Mouse (Mus musculus): Measurements from ENCODE around the gene Prdm1.

The Prdm1 gene

DNA sequence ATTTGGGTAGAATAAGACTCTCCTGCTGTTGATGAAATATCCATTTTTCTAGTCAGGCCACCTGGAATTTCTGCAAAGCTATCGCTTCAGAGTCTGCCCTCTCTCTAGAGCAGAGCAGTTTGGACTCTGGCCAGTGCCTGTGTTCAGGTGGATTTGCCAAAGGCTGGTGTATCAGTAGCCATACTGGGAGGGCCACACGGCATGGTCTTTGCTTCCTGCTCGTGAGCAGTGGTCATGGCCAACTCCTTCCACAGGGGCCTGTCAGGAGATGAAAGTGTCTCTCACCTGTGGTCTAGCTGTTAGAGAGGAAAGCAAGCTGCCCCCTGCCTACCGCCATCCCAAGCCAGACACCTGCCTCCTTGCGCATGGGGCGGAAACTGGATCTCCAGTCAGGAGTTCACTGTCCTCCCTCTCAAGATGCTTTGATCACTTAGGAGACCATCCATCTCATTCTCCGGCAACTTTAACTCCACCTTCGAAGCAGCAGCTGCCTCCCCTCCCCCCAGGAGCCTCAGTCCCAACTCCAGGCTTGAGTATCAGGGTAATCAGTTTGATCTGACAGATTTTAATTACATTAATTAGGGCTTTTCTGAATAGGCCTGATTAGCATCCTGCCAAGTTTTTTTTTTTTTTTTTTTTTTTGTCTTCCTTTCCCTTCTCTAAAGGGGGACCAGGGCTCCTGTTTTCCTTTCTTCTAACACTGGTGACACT is 35.3 kb downstream of the Prdm1 start:
- DNase-seq (ENCODE audit: low read depth, low spot score): no peak

DNA sequence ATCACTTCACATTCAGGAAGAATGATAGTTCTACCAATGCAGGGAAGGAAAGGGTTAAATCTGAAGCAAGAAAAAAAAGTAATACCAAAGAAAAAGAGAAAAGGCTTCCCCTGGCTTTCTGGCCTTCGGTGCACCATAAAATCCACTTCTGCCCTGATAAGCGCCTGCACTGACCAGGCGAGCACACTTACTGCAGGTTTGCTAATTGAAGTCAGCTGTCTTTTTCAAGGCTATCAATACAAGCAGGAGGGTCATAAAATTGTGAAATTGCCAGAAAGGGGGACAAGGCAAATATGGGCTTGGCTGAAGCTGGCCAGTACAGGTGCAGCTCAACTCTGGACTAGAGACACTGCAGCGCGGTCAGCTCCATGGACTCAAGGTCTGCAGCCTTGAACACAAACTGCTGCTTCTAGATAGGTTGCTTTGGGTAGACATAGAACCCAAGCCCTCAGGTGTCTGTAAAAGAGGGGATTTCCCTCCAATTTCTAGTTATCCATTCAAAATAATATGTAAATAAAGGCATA is 37.3 kb downstream of the Prdm1 start:
- no peak for DNase-seq (ENCODE audit: low read depth, low spot score)

GRCm38 (mm10) chr10:44487132-44487531 is 41.2 kb downstream of the Prdm1 start:
- DNase-seq (ENCODE audit: low read depth, low spot score): no peak

DNA sequence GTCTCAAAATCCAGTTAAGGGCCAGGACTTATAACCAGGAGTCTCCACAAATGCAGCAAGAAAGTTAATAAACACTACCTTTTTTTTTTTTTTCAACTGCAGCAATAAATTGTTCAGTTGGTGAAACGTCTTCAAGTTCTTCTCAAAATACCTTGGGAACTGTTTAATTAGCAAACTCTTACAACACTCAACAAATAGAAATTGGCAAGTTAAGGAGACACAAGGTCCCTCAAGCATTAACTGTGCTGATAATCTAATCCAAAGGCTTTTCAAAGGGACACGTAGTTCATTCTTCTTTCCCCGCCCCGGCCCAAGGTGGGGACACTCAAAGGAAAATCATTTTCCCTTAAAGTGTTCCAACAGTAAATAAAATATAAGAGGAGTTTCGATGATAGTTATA is 44.2 kb downstream of the Prdm1 start:
- no peak for DNase-seq (ENCODE audit: low read depth, low spot score)

DNA sequence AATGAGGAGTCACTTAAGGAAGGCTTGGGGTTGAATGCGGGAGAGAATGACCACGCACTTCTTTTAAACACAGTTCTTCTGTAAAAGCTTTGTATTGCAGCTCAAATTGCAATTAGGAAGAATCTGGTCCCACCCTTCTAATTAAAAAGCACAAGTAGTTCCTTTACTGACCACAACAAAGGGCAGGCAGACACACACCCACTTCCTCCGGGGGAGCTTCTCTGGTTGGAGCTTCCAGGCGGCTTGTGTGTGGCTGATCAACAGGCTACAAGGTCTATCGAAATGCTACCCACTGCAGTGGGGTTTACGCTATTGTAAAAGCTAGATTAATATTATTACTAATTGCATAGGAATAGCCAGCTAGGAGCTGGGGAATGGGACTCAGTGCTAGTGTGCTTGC is 45.2 kb downstream of the Prdm1 start:
- peak; percentile 82 for DNase-seq (ENCODE audit: low read depth, low spot score)

- no peak for DNase-seq (ENCODE audit: low read depth, low spot score)
Measured at GRCm38 (mm10) chr10:44481379-44481778, 46.9 kb downstream of the Prdm1 start.

DNA sequence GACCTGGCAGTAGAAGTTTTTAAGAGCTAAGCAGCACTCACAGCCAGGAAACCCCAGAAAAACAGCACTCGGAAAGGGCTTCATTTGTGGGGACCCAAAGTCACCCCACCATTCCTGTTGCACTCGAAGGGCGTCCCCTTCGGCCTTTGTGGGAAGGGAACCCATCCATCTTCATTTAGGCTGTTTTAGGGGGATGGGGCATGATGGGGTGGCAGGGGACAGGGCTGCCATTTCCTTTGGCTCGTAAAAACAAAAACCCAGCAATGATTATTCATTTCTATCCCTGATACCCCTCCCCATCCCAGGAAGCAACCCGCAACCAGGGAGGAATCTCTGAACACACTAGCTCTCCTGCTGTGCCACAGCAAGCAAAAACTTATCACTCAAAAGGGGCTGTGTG is 49.0 kb downstream of the Prdm1 start:
- DNase-seq (ENCODE audit: low read depth, low spot score): no peak

GRCm38 (mm10) chr10:44478091-44478490 is 50.2 kb downstream of the Prdm1 start:
- DNase-seq (ENCODE audit: low read depth, low spot score): no peak

GRCm38 (mm10) chr10:44477240-44477639 is 51.1 kb downstream of the Prdm1 start:
- no peak for DNase-seq (ENCODE audit: low read depth, low spot score)

DNA sequence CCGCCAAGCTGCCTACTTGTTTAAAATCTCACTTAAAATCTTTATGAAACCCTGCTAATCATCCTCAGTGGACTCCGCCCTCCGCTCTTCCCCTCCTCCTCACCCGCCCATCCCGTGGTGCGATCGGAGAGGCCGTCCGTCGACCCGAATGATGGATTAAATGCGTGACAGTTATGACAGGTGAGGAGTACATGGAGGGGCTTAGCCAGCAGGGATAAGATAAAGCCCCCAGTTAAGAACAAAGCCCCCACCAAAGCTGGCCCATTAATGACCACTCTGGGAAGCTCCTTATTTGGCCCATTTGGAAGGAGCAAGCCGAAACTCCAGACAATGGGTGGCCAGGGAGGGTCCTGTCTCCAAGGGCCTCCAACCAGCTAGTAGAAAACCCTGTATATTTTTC is 51.8 kb downstream of the Prdm1 start:
- DNase-seq (ENCODE audit: low read depth, low spot score): no peak

GRCm38 (mm10) chr10:44475376-44475775 is 52.9 kb downstream of the Prdm1 start:
- no peak for DNase-seq (ENCODE audit: low read depth, low spot score)

GRCm38 (mm10) chr10:44474256-44474655 is 54.0 kb downstream of the Prdm1 start:
- DNase-seq (ENCODE audit: low read depth, low spot score): no peak

- no peak for DNase-seq (ENCODE audit: low read depth, low spot score)
Measured at GRCm38 (mm10) chr10:44465618-44466017, 62.7 kb downstream of the Prdm1 start.

DNA sequence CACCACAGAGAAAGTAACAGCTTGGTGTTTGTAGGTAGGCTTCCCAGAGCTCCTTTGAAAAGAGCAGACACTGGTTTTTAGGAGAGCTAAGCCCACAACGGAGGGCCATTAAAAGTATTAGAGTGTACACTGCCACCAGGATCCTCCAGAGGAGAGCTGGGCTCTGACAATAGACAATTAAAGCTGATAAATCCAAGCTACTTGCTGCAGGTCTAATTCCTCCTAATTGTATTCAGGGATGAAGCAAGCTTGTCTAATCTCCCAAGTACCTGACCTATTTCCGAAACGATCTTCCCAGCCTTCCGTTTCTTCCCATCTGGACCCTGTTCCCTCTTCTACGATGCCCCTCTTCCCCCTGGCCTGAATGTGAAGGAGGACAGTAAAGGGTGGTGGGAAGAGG is 63.7 kb downstream of the Prdm1 start:
- no peak for DNase-seq (ENCODE audit: low read depth, low spot score)

- no peak for DNase-seq (ENCODE audit: low read depth, low spot score)
Measured at GRCm38 (mm10) chr10:44463856-44464255, 64.4 kb downstream of the Prdm1 start.

GRCm38 (mm10) chr10:44462351-44462750 is 66.0 kb downstream of the Prdm1 start:
- no peak for DNase-seq (ENCODE audit: low read depth, low spot score)

DNA sequence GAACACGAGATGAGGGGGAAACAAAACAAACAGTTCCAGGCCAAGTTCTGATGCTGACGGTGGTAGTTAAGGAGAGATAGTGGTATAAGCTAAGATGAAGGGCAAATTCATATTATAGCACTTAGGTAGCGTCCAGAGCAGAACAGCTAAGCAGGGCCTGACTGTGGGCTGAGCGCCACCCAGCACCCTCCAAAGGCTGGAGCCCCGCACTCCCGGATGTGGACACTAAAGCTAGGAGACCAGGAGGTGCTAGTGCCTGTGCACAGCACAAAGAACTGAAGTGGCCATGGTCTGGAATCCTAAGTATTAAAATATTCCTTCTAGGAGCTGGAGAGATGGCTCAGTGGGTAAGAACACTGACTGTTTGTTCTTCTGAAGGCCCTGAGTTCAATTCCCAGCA is 67.2 kb downstream of the Prdm1 start:
- no peak for DNase-seq (ENCODE audit: low read depth, low spot score)

- DNase-seq (ENCODE audit: low read depth, low spot score): peak; percentile 71
Measured at GRCm38 (mm10) chr10:44460095-44460810, 68.0 kb downstream of the Prdm1 start.

- no peak for DNase-seq (ENCODE audit: low read depth, low spot score)
Measured at GRCm38 (mm10) chr10:44459321-44460000, 68.8 kb downstream of the Prdm1 start.

DNA sequence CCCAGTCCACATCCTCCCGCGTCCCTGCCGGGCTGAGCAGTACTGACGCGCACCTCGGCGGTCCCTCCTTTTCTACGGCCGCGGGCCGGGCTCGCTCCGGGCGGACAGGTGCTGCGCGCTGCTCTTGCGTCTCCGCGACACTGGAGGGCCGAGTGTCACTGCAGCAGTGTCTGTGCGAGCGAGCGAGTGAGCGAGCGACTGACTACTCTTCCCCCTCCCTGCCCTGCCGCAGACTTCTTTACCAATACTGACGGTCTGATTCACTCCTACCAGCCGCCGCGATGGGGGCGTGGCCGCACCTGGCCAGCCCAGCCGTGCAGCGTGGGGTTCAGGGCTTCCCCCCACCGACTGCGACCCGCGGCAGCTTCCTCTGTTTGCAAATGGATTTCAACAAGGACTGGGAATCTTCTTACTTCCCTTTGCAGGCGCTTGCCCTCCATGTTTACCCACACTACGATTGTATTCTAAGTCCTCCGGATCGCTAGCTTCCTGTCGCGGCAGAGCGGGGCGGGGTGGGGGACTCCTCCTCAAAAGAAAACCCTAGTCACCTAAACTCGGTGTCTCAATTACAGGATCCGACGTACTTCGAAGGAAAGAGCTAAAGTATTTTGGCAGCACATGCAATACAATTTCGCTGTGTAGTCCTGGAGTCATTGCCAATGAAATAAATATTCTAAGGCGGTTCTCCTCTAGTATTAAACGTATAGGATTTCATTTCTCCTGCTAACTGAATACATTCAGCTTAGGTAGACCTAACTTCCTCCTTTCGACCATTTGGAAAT is 69.6 kb downstream of the Prdm1 start:
- DNase-seq (ENCODE audit: low read depth, low spot score): peak; percentile 89

DNA sequence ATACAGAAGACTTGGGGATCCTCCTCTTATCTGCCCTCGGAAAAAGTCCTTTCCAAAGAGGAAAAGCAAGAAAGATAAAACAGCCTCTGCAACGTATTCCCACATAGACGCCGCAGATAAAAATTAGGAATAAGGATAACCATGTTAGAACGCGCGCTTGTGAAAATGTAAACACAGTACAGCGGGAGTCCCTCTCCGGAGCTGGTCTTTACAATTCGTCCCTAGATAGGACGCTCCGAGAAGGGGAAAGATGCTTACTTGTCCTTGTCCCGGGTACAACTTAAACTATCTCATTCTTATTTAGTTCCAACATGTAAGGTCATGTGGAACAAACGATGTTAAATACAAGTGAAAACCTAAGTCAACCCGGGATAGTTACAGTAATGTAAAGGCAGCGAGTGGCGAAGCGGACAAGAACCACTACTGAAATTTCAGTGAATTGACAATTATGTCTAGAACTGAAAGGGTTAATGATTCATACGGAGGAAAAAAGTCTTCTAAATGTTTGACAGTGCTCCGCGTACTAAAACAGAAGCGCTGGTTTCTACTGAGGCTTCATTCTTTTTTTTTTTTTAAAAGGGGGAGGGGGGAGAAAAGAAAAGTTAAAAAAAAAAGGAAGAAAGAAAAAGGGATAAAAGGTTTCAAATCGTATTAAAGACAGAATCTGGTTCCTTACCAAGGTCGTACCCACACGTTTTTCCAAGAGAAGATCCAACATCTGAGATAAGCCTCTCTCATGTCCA is 70.3 kb downstream of the Prdm1 start:
- DNase-seq (ENCODE audit: low read depth, low spot score): no peak
